Mouse (Mus musculus) kidney, embryonic 14.5 days (tissue): ENCODE measurements around the gene Tanc1. TPM values are rescaled to one million over a fixed set of nuclear protein-coding genes. Genes with fewer than 3 reads are reported as not detected.

Experiments
- ATAC-seq: fragments of 200-750 bp; cut with Nextera tagmentation; 2 replicates; pipeline ENCODE4 v1.8.0; 2017; ENCODE audit warnings: moderate number of reproducible peaks, mild to moderate bottlenecking, moderate TSS enrichment, moderate library complexity; ENCODE audit not compliant: low FRiP score, low TSS enrichment
- H3K27ac ChIP-seq: fragments of 300-500 bp; sonication (generic); 2 replicates; pipeline ENCODE4 v1.5.1; 2014; ENCODE audit warnings: low read depth, mild to moderate bottlenecking, low read length, moderate library complexity, mixed read lengths
- H3K27me3 ChIP-seq: fragments of 300-500 bp; sonication (generic); 2 replicates; pipeline ENCODE4 v1.6.1; 2014; ENCODE audit warnings: mild to moderate bottlenecking, low read length; ENCODE audit not compliant: control insufficient read depth, insufficient read depth
- H3K36me3 ChIP-seq: fragments of 300-500 bp; sonication (generic); 2 replicates; pipeline ENCODE4 v1.6.1; 2014; ENCODE audit warnings: low read length, mixed read lengths; ENCODE audit not compliant: control insufficient read depth, insufficient read depth
- H3K4me1 ChIP-seq: fragments of 300-500 bp; sonication (generic); 2 replicates; pipeline ENCODE4 v1.6.1; 2014; ENCODE audit warnings: low read length, mixed read lengths; ENCODE audit not compliant: control insufficient read depth, insufficient read depth
- H3K4me2 ChIP-seq: fragments of 300-500 bp; sonication (generic); replicated peaks from 2 replicates; pipeline ENCODE4 v1.6.1; 2014; ENCODE audit warnings: low read depth, mild to moderate bottlenecking, low read length
- H3K4me3 ChIP-seq: fragments of 300-500 bp; sonication (generic); 2 replicates; pipeline ENCODE4 v1.5.1; 2014; ENCODE audit warnings: mild to moderate bottlenecking, low read length
- H3K9ac ChIP-seq: fragments of 300-500 bp; sonication (generic); 2 replicates; pipeline ENCODE4 v1.6.1; 2014; ENCODE audit warnings: low read depth, mild to moderate bottlenecking, low read length, moderate library complexity
- H3K9me3 ChIP-seq: fragments of 300-500 bp; sonication (generic); 2 replicates; pipeline ENCODE4 v1.6.1; 2016; ENCODE audit warnings: low read length; ENCODE audit not compliant: control insufficient read depth
- WGBS: fragments of 180-500 bp; shearing (Covaris S2); extraction: QIAGEN DNeasy Blood & Tissue Kit; methylation state at CpG from one replicate; pipeline ENCODE4 v1.1.7; 2014; 5-methylcytosine and 5-hydroxymethylcytosine counted together
- polyA plus RNA-seq: library from polyadenylated mRNA; unstranded; fragments of >200 nt; fragmentation: Nextera tagmentation; extraction: Ambion mirVana; gene quantifications from 2 replicates; pipeline ENCODE4 v1.2.1, GENCODE M21; 2014

Tanc1 gene
- polyA plus RNA-seq, 1 experiment from 2014 or later: 43.8 TPM

GRCm38 (mm10) chr2:59783055-59783831 lies 171.4 kb downstream of the Tanc1 start:
- no peak for ATAC-seq
- peaks cover 31% of the 10 kb centered on the region for H3K36me3 ChIP-seq
- H3K27ac ChIP-seq: 0 out of 2 replicates have a peak overlapping the region, but pooled peaks have one; percentile 62

DNA sequence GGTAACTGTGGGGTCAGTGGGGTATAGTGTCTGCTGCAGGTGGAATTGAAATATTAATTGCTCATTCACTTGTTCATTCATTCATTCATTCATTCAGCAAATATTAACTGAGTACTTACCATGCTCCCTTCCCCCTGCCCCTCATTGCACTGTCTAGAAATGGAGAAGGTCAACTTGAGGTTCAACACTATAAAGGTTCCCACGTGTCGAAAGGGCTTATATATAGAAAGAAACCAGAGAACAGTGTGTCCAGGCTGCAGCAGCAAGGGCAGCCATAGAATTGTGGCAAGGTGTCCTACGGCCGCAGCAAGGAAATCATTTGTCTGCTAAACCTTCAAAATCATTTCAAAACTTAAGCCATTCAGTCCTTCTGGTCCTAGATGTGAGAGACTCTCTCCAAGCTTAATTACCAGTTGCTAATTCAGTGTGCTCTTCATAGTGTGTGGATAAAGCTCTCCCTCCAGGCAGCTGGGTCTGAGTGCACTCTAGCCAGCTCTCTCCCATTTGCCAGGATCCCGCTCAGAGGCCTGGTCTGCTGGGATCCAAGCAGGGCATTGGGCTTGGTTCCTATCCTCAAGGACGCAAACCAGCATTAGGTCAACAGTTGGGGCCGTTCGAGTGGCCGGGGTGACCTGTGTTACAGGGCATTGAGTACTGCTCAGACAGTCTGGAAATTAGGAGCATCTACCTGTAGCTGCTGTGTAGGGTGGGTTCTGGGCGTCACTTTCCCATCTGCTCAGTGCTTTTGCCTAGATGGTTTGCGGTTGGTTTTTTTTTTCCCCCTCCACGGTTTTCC lies 172.2 kb downstream of the Tanc1 start:
- Histone ChIP-seq H3K9me3 (no peaks in the 10 kb centered on the region), H3K27ac (peak overlapping the region; percentile 62; the same call in 1 of the 2 replicates), H3K9ac (no peak overlapping the region), H3K27me3 (no peaks in the 10 kb centered on the region), H3K4me2 (no peak overlapping the region), H3K36me3 (peaks cover 27% of the 10 kb centered on the region), H3K4me3 (no peak overlapping the region), H3K4me1 (peaks cover 36% of the 10 kb centered on the region)
- ATAC-seq: no peak
- 75% methylated on average over 12 of the region's 12 CpGs for WGBS

More at GRCm38 (mm10) chr2:59783055-59783831, 171.4 kb downstream of the Tanc1 start:
- no peak overlapping the region for H3K4me2 ChIP-seq
- no peak overlapping the region for H3K4me3 ChIP-seq
- no peaks in the 10 kb centered on the region for H3K27me3 ChIP-seq
- peaks cover 36% of the 10 kb centered on the region for H3K4me1 ChIP-seq
- WGBS: 69% methylated on average over 12 of the region's 12 CpGs
- H3K9me3 ChIP-seq: no peaks in the 10 kb centered on the region
- no peak overlapping the region for H3K9ac ChIP-seq

DNA sequence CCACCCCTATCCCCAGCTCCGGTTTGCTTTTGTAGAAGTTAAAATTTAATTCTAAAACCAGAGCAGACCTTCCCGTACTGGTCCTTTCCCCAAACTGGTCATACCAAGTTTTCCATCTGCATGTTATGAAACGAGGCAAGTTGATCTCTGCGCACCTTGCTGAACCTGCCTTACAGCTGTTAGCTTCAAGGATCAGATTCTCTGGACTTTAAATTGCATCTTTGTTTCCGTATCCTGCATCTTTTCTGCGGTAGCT lies 172.7 kb downstream of the Tanc1 start:
- Histone ChIP-seq H3K9me3 (no peaks in the 10 kb centered on the region), H3K27ac (no peak overlapping the region; the same call in 1 of the 2 replicates), H3K27me3 (no peaks in the 10 kb centered on the region), H3K4me3 (no peak overlapping the region), H3K36me3 (peaks cover 22% of the 10 kb centered on the region), H3K4me1 (peaks cover 33% of the 10 kb centered on the region), H3K9ac (no peak overlapping the region), H3K4me2 (no peak overlapping the region)
- no peak for ATAC-seq
- WGBS: 69% methylated on average over 6 of the region's 6 CpGs

DNA sequence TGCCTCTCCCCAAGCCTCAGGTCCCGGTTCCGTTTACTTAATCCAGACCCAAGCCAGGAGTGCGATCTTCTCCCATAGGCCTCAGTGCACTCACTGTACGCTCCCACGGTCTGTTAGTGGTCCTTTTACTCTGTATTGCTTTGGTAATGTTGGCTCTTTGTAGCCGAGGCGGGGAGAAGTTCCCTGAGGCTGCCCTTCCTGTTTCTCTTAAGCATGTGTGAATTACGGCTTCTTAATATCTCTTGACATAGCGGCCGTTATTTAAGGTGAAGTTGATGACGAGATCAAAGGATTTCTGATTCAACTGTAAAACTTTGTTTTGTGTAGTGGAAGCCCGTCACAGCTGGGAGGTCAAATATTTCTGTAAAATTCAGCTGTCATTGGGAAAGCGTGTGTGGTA lies 173.8 kb downstream of the Tanc1 start:
- H3K4me1 ChIP-seq: peaks cover 30% of the 10 kb centered on the region
- H3K9ac ChIP-seq: no peak overlapping the region
- peaks cover 21% of the 10 kb centered on the region for H3K36me3 ChIP-seq
- no peaks in the 10 kb centered on the region for H3K27me3 ChIP-seq
- H3K4me3 ChIP-seq: no peak overlapping the region
- peak overlapping the region; percentile 67; the same call in 1 of the 2 replicates for H3K27ac ChIP-seq
- WGBS: 37% methylated on average over 13 of the region's 13 CpGs
- ATAC-seq: peak; percentile 10; the same call in 1 of the 2 replicates
- peak overlapping the region; percentile 2; the same call in 1 of the 2 replicates for H3K4me2 ChIP-seq
- no peaks in the 10 kb centered on the region for H3K9me3 ChIP-seq

GRCm38 (mm10) chr2:59788704-59789500 lies 177.1 kb downstream of the Tanc1 start:
- Histone ChIP-seq H3K4me2 (no peak overlapping the region), H3K4me3 (no peak overlapping the region), H3K27ac (no peak overlapping the region), H3K9ac (no peak overlapping the region), H3K36me3 (peaks cover 41% of the 10 kb centered on the region), H3K9me3 (no peaks in the 10 kb centered on the region), H3K4me1 (peaks cover 14% of the 10 kb centered on the region; the same call in 1 of the 2 replicates), H3K27me3 (no peaks in the 10 kb centered on the region)
- WGBS: 76% methylated on average over 7 of the region's 7 CpGs
- peak; percentile 51; the same call in 1 of the 2 replicates for ATAC-seq

DNA sequence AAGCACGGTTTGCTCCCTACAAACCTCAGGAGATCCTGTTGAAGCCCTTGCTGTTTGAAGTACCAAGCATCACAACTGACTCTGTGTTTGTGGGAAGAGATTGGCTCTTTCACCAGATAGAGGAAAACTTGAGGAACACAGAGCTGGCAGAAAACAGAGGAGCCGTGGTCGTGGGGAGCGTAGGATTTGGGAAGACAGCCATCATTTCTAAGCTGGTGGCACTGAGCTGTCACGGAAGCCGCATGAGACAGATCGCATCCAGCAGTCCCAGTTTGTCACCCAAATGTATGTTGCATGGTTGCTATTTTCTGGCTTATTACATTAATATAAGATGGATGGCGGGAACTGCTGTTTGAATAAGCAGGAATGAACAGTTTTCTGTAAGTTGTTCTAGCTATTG lies 179.8 kb downstream of the Tanc1 start:
- H3K27ac ChIP-seq: no peak overlapping the region
- H3K4me1 ChIP-seq: no peaks in the 10 kb centered on the region
- WGBS: 89% methylated on average over 8 of the region's 8 CpGs
- H3K9me3 ChIP-seq: no peaks in the 10 kb centered on the region
- H3K4me2 ChIP-seq: no peak overlapping the region
- H3K36me3 ChIP-seq: peaks cover 59% of the 10 kb centered on the region
- no peak overlapping the region for H3K9ac ChIP-seq
- ATAC-seq: no peak
- H3K27me3 ChIP-seq: no peaks in the 10 kb centered on the region
- no peak overlapping the region for H3K4me3 ChIP-seq

DNA sequence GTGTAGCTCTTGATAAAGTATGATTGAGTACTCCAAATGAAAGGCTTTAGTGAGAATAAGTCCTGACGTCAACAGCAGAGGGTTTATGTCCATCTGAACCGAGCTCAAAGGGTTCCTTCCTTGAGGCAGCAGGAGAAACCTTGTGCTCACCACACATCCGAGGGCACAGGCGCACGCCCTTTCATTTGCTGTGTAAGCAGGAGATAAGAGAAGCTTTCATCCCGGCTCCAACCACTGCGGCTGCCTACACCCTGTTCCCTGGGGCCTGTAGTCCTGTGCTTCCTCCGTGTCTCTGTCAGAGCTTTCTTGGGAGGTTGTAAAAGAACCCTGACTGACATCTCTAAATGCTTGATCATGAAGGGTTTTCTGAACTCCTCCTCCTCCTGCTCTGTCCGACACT lies 181.5 kb downstream of the Tanc1 start:
- Histone ChIP-seq H3K4me2 (no peak overlapping the region), H3K9me3 (no peaks in the 10 kb centered on the region), H3K27ac (no peak overlapping the region), H3K4me1 (no peaks in the 10 kb centered on the region), H3K36me3 (peaks cover 67% of the 10 kb centered on the region), H3K9ac (no peak overlapping the region), H3K27me3 (no peaks in the 10 kb centered on the region), H3K4me3 (no peak overlapping the region)
- no peak for ATAC-seq
- 82% methylated on average over 9 of the region's 9 CpGs for WGBS

DNA sequence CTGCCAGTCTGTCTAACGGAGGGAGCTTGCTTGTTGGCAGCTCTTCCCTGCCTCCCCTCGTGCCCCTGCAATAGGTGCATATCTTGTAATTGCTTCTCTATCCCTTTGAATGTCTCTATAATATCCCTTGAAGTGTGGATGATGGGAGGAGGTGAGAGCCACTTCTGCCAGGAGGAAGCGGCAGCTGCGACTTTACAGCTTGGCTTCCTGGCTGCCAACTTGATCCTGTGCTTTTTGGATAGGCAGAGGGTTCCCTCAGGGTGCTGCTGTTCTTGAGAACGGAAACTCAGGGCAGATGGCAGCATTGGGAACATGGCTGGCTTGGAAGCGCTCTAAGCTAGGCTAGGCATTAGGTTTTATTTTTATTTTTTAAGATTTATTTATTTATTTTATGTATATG lies 183.0 kb downstream of the Tanc1 start:
- no peaks in the 10 kb centered on the region for H3K9me3 ChIP-seq
- H3K4me2 ChIP-seq: no peak overlapping the region
- no peak overlapping the region for H3K9ac ChIP-seq
- 89% methylated on average over 6 of the region's 6 CpGs for WGBS
- H3K4me1 ChIP-seq: no peaks in the 10 kb centered on the region
- H3K4me3 ChIP-seq: no peak overlapping the region
- no peaks in the 10 kb centered on the region for H3K27me3 ChIP-seq
- ATAC-seq: no peak
- peaks cover 81% of the 10 kb centered on the region for H3K36me3 ChIP-seq
- no peak overlapping the region for H3K27ac ChIP-seq
